Mouse (Mus musculus) heart, embryonic 10.5 days (tissue): ENCODE measurements at regions not wholly inside any gene's neighbourhood (a gene's known extent, or its start where the extent isn't known, plus 50 kb on each side); places are given as distances from the start of the nearest gene placed in this dataset.

Experiments
- DNase-seq: peaks from one replicate; pipeline ENCODE4 v3.0.0-alpha.2; 2017; ENCODE audit warnings: low spot score
- H3K27ac ChIP-seq: fragments of 300-500 bp; sonication (generic); 2 replicates; pipeline ENCODE4 v1.5.1; 2016; ENCODE audit warnings: mild to moderate bottlenecking
- H3K27me3 ChIP-seq: fragments of 300-500 bp; sonication (generic); 2 replicates; pipeline ENCODE4 v1.6.1; 2016; ENCODE audit warnings: mild to moderate bottlenecking; ENCODE audit not compliant: poor library complexity, insufficient read depth, severe bottlenecking
- H3K36me3 ChIP-seq: fragments of 300-500 bp; sonication (generic); 2 replicates; pipeline ENCODE4 v1.6.1; 2016; ENCODE audit warnings: mild to moderate bottlenecking, moderate library complexity
- H3K4me1 ChIP-seq: fragments of 300-500 bp; sonication (generic); 2 replicates; pipeline ENCODE4 v1.6.1; 2016; ENCODE audit warnings: mild to moderate bottlenecking
- H3K4me3 ChIP-seq: fragments of 300-500 bp; sonication (generic); 2 replicates; pipeline ENCODE4 v1.5.1; 2016; ENCODE audit warnings: mild to moderate bottlenecking, moderate library complexity
- H3K9me3 ChIP-seq: fragments of 300-500 bp; sonication (generic); 2 replicates; pipeline ENCODE4 v1.6.1; 2016; ENCODE audit warnings: mild to moderate bottlenecking, moderate library complexity
- WGBS: fragments of 180-500 bp; shearing (Covaris S2); methylation state at CpG from one replicate; pipeline ENCODE4 v1.1.7; 2016; 5-methylcytosine and 5-hydroxymethylcytosine counted together

GRCm38 (mm10) chr16:29775879-29776278 lies 196.7 kb downstream of the Opa1 start:
- 63% methylated on average over 5 of the region's 5 CpGs for WGBS
- DNase-seq, result no peak
- H3K4me1 ChIP-seq, result peaks cover 56% of the 10 kb centered on the region

DNA sequence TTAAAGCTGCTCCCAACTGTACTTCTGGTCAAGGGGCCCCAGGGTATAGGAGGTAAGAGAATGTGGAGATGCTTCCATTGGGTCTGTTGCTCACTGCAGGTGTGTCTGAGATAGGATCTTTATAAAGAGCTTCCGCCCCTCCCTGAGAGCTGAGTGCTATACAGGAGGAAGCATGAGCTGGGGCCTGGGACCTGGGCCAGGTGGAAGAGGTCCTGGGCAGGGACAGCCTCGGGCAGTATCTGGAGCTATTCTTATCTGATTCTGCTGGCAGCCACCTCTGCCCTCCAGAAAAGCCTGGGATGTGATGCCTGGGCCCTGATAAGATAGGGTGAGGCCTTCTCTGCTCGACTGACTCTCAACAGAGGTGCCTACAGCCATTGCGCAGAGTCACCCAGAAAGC lies 203.3 kb downstream of the Opa1 start:
- peaks cover 6% of the 10 kb centered on the region for H3K9me3 ChIP-seq
- H3K27me3 ChIP-seq, result peaks cover 26% of the 10 kb centered on the region
- 51% methylated on average over 4 of the region's 4 CpGs for WGBS
- no peak for DNase-seq
- H3K4me1 ChIP-seq, result peaks cover 13% of the 10 kb centered on the region; the same call in 1 of the 2 replicates
- no peak overlapping the region for H3K27ac ChIP-seq
- no peaks in the 10 kb centered on the region for H3K36me3 ChIP-seq
- no peak overlapping the region for H3K4me3 ChIP-seq

More at GRCm38 (mm10) chr16:29775879-29776278, 196.7 kb downstream of the Opa1 start:
- H3K27ac ChIP-seq, result peak overlapping the region; percentile 76
- H3K9me3 ChIP-seq, result no peaks in the 10 kb centered on the region
- no peaks in the 10 kb centered on the region for H3K36me3 ChIP-seq
- H3K27me3 ChIP-seq, result peaks cover 25% of the 10 kb centered on the region
- H3K4me3 ChIP-seq, result no peak overlapping the region

DNA sequence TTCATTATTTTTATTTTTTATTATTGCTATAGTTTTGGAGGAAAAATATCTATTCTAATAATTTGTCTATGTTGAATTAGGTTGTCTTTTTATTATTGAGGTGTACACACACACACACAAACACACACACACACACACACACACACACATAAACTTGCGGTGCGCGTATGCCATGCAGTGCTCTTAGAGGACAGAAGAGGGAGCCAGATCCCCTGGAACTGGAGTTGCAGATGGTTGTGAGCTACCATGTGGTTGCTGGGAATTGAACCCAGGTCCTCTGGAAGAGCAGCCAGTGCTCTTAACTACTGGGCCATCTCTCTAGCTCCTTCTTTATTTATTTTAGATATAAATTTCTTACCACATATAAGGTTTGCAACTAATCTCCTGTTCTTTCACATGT lies 206.0 kb downstream of the Opa1 start:
- Histone ChIP-seq H3K9me3 (peaks cover 6% of the 10 kb centered on the region), H3K36me3 (no peaks in the 10 kb centered on the region), H3K4me3 (no peak overlapping the region), H3K4me1 (peaks cover 12% of the 10 kb centered on the region; the same call in 1 of the 2 replicates), H3K27me3 (peaks cover 25% of the 10 kb centered on the region), H3K27ac (no peak overlapping the region)
- 95% methylated on average over 3 of the region's 3 CpGs for whole genome bisulfite sequencing
- no peak for DNase-seq

DNA sequence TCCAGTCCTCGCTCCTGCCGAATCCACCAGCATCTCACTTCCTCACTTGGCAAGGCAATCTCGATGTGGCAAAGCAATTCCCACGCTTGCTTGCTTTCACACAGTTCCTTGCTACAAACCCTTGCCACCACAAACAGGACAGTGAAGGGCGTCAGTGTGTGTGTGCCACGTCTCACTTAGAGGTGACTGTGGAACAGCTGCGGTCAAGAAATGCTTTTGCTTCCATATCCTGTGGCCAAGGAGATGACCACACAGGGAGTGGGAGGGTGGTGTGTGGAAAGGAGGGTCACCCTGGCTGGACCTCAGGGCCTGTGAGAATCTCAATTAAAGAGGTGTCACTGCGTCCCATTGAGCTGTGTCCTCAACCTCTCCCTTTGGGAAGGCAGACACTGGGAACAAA lies 207.4 kb downstream of the Opa1 start:
- Histone ChIP-seq H3K9me3 (peaks cover 6% of the 10 kb centered on the region), H3K4me3 (no peak overlapping the region), H3K27me3 (peaks cover 18% of the 10 kb centered on the region; the same call in 1 of the 2 replicates), H3K36me3 (no peaks in the 10 kb centered on the region), H3K27ac (peak overlapping the region; percentile 30; the same call in 1 of the 2 replicates), H3K4me1 (peaks cover 12% of the 10 kb centered on the region; the same call in 1 of the 2 replicates)
- 86% methylated on average over 8 of the region's 8 CpGs for WGBS
- DNase-seq, result no peak

- Histone ChIP-seq H3K9me3 (peaks cover 6% of the 10 kb centered on the region), H3K27me3 (peaks cover 8% of the 10 kb centered on the region; the same call in 1 of the 2 replicates), H3K4me3 (no peak overlapping the region), H3K4me1 (peaks cover 5% of the 10 kb centered on the region; the same call in 1 of the 2 replicates), H3K27ac (no peak overlapping the region), H3K36me3 (no peaks in the 10 kb centered on the region)
- no peak for DNase-seq
- 76% methylated on average over 5 of the region's 5 CpGs for WGBS
Measured at GRCm38 (mm10) chr16:29787633-29788511, 208.7 kb downstream of the Opa1 start.

DNA sequence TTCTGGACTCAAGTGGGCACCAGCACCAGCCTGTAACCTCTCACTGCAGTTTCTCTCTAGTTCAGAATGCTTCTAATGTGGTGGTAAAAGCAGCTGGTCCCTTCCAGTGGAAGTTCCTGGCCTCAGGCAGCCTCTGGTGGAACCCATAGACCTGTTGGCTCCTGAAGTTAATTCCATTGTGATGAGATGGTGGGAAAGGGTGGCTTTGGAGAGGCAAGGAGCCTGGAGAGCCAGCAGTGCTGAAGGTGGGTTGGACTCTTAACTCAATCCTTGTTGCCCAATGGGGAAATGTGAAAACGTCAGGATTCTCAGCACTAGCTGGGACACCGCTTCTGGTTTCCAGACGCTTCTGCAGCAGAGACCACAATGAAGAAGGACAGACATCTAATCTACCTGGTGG lies 210.9 kb downstream of the Opa1 start:
- Histone ChIP-seq H3K27me3 (0 out of 2 replicates have a peak, but pooled peaks cover 6% of the 10 kb centered on the region), H3K9me3 (peaks cover 5% of the 10 kb centered on the region), H3K4me1 (peaks cover 4% of the 10 kb centered on the region; the same call in 1 of the 2 replicates), H3K27ac (no peak overlapping the region), H3K36me3 (no peaks in the 10 kb centered on the region), H3K4me3 (no peak overlapping the region)
- DNase-seq, result no peak
- 89% methylated on average over 3 of the region's 3 CpGs for WGBS

DNA sequence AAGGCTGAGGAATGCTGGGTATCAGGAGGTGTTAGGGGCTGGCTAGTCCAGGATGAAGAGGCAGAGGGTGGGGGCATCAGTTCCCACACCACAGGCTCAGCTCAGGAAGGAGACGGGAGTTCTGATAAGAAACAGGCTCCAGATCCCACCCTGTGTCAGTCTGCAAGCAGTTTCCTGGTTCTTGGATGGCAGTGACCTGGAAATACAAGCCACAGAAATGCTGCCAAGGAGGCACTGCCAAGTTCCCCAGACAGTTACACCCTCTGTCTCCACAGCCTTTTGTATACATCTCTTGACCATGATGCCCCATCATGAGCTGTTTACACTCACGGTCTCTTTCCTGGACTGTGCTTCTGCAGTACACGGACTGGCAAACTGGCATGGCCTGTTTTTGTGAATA lies 220.1 kb downstream of the Opa1 start:
- Histone ChIP-seq H3K4me1 (peaks cover 35% of the 10 kb centered on the region), H3K36me3 (no peaks in the 10 kb centered on the region), H3K27me3 (peaks cover 39% of the 10 kb centered on the region; the same call in 1 of the 2 replicates), H3K27ac (no peak overlapping the region), H3K4me3 (no peak overlapping the region), H3K9me3 (no peaks in the 10 kb centered on the region)
- no peak for DNase-seq
- 29% methylated on average over 3 of the region's 3 CpGs for WGBS

DNA sequence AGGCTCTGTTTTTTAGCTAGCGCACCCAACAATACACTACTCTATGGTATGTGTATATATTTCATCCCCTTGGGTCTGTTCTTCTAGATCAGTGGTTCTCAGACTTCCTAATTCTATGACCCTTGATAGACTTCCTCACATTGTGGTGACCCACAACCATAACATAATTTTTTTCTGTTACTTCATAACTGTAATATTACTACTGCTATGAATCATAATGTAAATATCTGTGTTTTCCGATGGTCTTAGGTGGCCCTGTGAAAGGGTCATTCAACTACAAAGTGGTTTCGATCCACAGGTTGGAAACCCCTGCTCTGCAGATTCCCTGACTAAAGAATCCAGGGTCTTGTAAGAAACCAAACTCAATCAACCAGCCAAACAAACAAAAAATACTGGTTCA lies 220.8 kb downstream of the Opa1 start:
- 37% methylated on average over 3 of the region's 3 CpGs for WGBS

DNA sequence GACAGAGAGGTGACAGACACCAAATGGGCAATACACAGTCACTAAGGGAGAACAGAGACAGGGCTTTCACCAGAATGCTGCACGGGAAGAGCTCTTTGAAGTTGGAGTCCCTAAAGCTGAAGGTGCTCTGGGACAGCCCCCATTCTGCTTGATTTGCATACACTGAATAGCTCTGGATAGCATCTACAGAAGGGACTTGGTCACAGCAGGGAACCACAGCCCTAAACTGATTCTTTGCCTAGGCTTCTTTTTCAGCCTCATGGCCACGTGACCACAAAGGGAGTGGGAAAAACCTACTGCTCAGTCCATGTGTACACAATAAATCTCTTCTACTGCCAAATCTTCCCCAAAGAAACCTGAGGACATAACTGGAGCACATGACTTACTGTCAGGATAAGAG lies 221.3 kb downstream of the Opa1 start:
- Histone ChIP-seq H3K27ac (no peak overlapping the region), H3K27me3 (peaks cover 47% of the 10 kb centered on the region; the same call in 1 of the 2 replicates)
- 10% methylated on average over 2 of the region's 2 CpGs for WGBS

More for the DNA sequence above, 220.8 kb downstream of the Opa1 start:
- Histone ChIP-seq H3K27ac (no peak overlapping the region), H3K27me3 (peaks cover 42% of the 10 kb centered on the region; the same call in 1 of the 2 replicates), H3K4me1 (peaks cover 35% of the 10 kb centered on the region), H3K36me3 (no peaks in the 10 kb centered on the region), H3K4me3 (no peak overlapping the region), H3K9me3 (no peaks in the 10 kb centered on the region)
- no peak for DNase-seq

GRCm38 (mm10) chr16:29802085-29802484 lies 223.0 kb downstream of the Opa1 start:
- H3K4me3 ChIP-seq, result no peak overlapping the region
- DNase-seq, result no peak
- H3K4me1 ChIP-seq, result peaks cover 27% of the 10 kb centered on the region
- H3K9me3 ChIP-seq, result no peaks in the 10 kb centered on the region
- peaks cover 59% of the 10 kb centered on the region; the same call in 1 of the 2 replicates for H3K27me3 ChIP-seq
- no peaks in the 10 kb centered on the region for H3K36me3 ChIP-seq
- no peak overlapping the region for H3K27ac ChIP-seq
- WGBS, result 87% methylated on average over 7 of the region's 7 CpGs

More for the DNA sequence above, 221.3 kb downstream of the Opa1 start:
- Histone ChIP-seq H3K4me1 (peaks cover 30% of the 10 kb centered on the region), H3K4me3 (no peak overlapping the region), H3K9me3 (no peaks in the 10 kb centered on the region), H3K36me3 (no peaks in the 10 kb centered on the region)
- DNase-seq, result no peak

DNA sequence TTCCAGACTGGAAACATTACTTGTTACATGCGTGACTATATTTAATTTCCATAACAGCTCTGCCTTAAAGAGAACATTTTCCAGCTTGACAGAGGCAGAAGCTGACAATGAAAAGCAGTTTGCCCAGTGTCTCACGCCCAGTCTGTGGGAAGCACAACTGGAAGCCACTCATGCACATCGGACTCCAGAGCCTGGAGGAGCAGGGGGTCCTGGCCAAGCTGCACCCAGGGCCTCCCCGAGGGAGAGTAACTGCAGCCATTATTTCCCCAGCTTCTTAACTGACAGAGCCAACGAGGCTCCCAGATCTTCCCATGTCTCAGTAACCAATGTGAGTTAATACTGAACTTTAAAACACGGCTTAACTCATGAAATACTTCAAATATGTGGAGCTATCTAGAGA lies 223.5 kb downstream of the Opa1 start:
- WGBS, result 63% methylated on average over 6 of the region's 6 CpGs
- no peak for DNase-seq
- H3K36me3 ChIP-seq, result no peaks in the 10 kb centered on the region
- H3K27ac ChIP-seq, result no peak overlapping the region
- H3K9me3 ChIP-seq, result no peaks in the 10 kb centered on the region
- H3K4me1 ChIP-seq, result peaks cover 22% of the 10 kb centered on the region
- H3K27me3 ChIP-seq, result peaks cover 59% of the 10 kb centered on the region; the same call in 1 of the 2 replicates
- no peak overlapping the region for H3K4me3 ChIP-seq

GRCm38 (mm10) chr16:29807859-29808258 lies 228.7 kb downstream of the Opa1 start:
- no peak overlapping the region for H3K4me3 ChIP-seq
- WGBS, result 61% methylated on average over 5 of the region's 5 CpGs

GRCm38 (mm10) chr16:29808851-29809250 lies 229.7 kb downstream of the Opa1 start:
- Histone ChIP-seq H3K27me3 (peaks cover 81% of the 10 kb centered on the region), H3K9me3 (no peaks in the 10 kb centered on the region)
- WGBS, result 50% methylated on average over 4 of the region's 4 CpGs

More at GRCm38 (mm10) chr16:29807859-29808258, 228.7 kb downstream of the Opa1 start:
- DNase-seq, result no peak
- Histone ChIP-seq H3K27me3 (peaks cover 77% of the 10 kb centered on the region), H3K27ac (no peak overlapping the region), H3K4me1 (peaks cover 6% of the 10 kb centered on the region), H3K9me3 (no peaks in the 10 kb centered on the region), H3K36me3 (no peaks in the 10 kb centered on the region)

More at GRCm38 (mm10) chr16:29808851-29809250, 229.7 kb downstream of the Opa1 start:
- no peak for DNase-seq
- no peaks in the 10 kb centered on the region for H3K36me3 ChIP-seq
- peaks cover 16% of the 10 kb centered on the region for H3K4me1 ChIP-seq
- no peak overlapping the region for H3K27ac ChIP-seq
- no peak overlapping the region for H3K4me3 ChIP-seq
